Mouse (Mus musculus): ENCODE data around the gene Lrp8. TPM values are rescaled to one million over a fixed set of nuclear protein-coding genes. Genes with fewer than 3 reads are reported as not detected.

Gene Lrp8
- polyA plus RNA-seq, 1 experiment from 2014 or later: 21.3 TPM

DNA sequence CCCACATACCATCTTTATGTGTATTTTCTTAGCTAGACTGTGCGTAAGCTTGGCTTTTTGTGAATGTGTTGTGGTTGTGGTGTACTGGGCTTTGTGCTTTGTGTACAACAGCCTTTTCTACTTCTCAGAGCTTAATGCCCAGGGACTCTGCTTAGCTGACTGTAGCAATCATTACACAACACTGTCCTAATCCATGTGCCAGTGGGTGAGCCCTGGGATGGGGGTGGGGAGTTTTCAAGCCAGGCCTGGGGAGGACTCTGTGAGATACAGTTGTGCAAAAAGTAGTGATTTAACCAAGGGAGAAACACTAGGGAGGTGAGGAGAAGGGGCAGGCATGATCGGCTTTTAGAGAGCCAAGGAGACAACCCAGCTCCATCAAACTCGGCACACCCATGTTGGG lies 98.1 kb downstream of the Lrp8 start:
- no peak overlapping the region for H3K4me3 ChIP-seq (ENCODE audit: low read depth, low read length)
- no peak overlapping the region for H3K9ac ChIP-seq (ENCODE audit: low read length)
- H3K4me1 ChIP-seq (ENCODE audit: control insufficient read depth, insufficient read depth, low read length): no peaks in the 10 kb centered on the region
- no peak for ATAC-seq (ENCODE audit: low FRiP score)
- no peaks in the 10 kb centered on the region for H3K27me3 ChIP-seq (ENCODE audit: control insufficient read depth, insufficient read depth, low read length)
- no peak for DNase-seq (ENCODE audit: low spot score, missing footprints)
- no peak overlapping the region for H3K4me2 ChIP-seq
- no peak overlapping the region for H3K27ac ChIP-seq (ENCODE audit: low read depth, low read length)
- WGBS: 92% methylated on average over 3 of the region's 3 CpGs
- H3K36me3 ChIP-seq (ENCODE audit: control insufficient read depth, insufficient read depth, low read length): peaks cover 5% of the 10 kb centered on the region; the same call in 1 of the 2 replicates
- no peaks in the 10 kb centered on the region for H3K9me3 ChIP-seq (ENCODE audit: control insufficient read depth, low read length)

DNA sequence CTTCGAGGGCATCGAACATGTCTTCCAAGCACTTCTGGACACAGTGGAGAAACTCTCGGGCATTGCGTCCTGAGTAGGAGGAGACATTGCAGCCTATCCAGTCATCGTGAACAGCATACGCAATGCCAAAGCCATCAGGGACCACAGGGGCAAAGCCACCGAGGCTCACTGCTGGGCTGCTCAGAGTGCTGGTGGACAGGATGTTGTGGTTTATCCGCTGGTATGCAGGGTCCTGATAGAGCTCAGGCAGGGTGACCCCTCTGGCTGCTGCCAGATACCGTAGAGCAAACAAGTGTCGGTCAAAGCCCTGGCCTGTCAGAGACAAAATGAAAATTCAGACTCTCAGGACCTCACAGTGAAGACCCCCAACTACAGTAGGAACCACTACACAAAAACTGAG lies 102.2 kb downstream of the Lrp8 start:
- DNase-seq (ENCODE audit: low spot score, missing footprints) (no peak), ATAC-seq (ENCODE audit: low FRiP score) (no peak)
- H3K4me3 ChIP-seq (ENCODE audit: low read depth, low read length): no peak overlapping the region
- H3K4me1 ChIP-seq (ENCODE audit: control insufficient read depth, insufficient read depth, low read length): no peaks in the 10 kb centered on the region
- 0 out of 2 replicates have a peak, but pooled peaks cover 5% of the 10 kb centered on the region for H3K36me3 ChIP-seq (ENCODE audit: control insufficient read depth, insufficient read depth, low read length)
- H3K27ac ChIP-seq (ENCODE audit: low read depth, low read length): no peak overlapping the region
- WGBS: 95% methylated on average over 10 of the region's 10 CpGs
- H3K9me3 ChIP-seq (ENCODE audit: control insufficient read depth, low read length): no peaks in the 10 kb centered on the region
- H3K9ac ChIP-seq (ENCODE audit: low read length): no peak overlapping the region
- no peaks in the 10 kb centered on the region for H3K27me3 ChIP-seq (ENCODE audit: control insufficient read depth, insufficient read depth, low read length)
- H3K4me2 ChIP-seq: no peak overlapping the region

DNA sequence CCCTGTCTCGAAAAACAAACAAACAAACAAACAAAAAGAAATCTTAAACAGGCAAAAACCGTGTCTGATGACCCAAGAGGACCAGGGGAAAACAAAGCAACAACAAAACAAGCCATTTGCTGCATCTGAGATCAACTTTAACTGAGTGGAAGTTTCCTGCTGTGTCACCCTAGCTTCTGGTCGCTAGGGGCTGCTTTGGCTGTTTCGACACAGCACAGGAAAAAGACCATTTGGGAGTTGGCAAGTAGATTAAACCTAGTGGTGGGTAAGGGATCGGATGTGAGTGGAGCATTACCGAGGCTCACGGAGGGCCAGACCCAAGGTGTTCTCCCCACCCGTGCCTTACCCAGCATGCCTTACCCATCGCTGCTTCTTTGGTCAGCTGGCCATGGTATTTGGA lies 104.5 kb downstream of the Lrp8 start:
- Histone ChIP-seq H3K4me1 (ENCODE audit: control insufficient read depth, insufficient read depth, low read length) (no peaks in the 10 kb centered on the region), H3K27ac (ENCODE audit: low read depth, low read length) (no peak overlapping the region), H3K36me3 (ENCODE audit: control insufficient read depth, insufficient read depth, low read length) (0 out of 2 replicates have a peak, but pooled peaks cover 5% of the 10 kb centered on the region), H3K9me3 (ENCODE audit: control insufficient read depth, low read length) (no peaks in the 10 kb centered on the region), H3K27me3 (ENCODE audit: control insufficient read depth, insufficient read depth, low read length) (no peaks in the 10 kb centered on the region), H3K9ac (ENCODE audit: low read length) (no peak overlapping the region), H3K4me2 (no peak overlapping the region), H3K4me3 (ENCODE audit: low read depth, low read length) (no peak overlapping the region)
- no peak for DNase-seq (ENCODE audit: low spot score, missing footprints)
- WGBS: 94% methylated on average over 9 of the region's 9 CpGs
- ATAC-seq (ENCODE audit: low FRiP score): no peak

DNA sequence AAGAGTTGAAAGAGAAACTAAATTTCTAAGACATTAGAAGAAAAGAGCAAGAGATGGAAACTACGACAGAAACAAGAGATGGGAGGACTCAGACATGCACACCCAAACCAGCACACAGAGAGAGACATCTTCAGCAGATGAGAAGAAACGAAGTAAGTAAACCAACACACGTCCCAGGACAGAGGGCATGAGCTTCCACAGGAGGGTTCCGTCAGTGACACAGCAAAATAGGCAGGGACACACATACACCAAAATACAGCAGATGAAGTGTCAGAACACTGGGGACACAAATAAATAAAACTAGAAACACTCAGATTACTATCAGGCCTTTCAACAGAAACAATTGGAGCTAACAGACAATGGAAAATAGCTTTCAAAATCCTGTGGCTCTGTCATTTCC lies 108.0 kb downstream of the Lrp8 start:
- Histone ChIP-seq H3K27ac (ENCODE audit: low read depth, low read length) (no peak overlapping the region), H3K4me1 (ENCODE audit: control insufficient read depth, insufficient read depth, low read length) (no peaks in the 10 kb centered on the region), H3K27me3 (ENCODE audit: control insufficient read depth, insufficient read depth, low read length) (no peaks in the 10 kb centered on the region), H3K4me3 (ENCODE audit: low read depth, low read length) (no peak overlapping the region), H3K36me3 (ENCODE audit: control insufficient read depth, insufficient read depth, low read length) (peaks cover 5% of the 10 kb centered on the region; the same call in 1 of the 2 replicates), H3K9me3 (ENCODE audit: control insufficient read depth, low read length) (no peaks in the 10 kb centered on the region), H3K4me2 (no peak overlapping the region), H3K9ac (ENCODE audit: low read length) (no peak overlapping the region)
- 93% methylated on average over 4 of the region's 4 CpGs for WGBS
- DNase-seq (ENCODE audit: low spot score, missing footprints): no peak
- ATAC-seq (ENCODE audit: low FRiP score): no peak

DNA sequence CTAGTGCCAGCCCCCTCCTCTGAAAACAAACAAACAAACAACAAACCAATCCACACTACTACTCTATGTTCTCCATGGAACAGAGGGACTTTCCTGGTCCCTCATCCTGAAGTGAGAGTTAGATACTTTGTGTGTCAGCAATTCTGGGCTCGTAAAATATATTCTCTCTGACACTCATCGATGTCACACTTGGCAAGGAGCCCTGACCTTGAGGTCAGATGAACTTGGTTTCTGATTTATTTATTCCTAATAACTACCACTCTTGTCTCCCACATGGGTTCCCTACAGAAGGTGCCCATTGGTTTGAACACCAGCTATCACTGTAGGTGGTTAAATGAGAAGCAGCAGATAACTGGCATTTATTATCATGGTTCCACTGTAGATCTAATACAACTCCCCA lies 118.3 kb downstream of the Lrp8 start:
- H3K4me2 ChIP-seq: no peak overlapping the region
- no peaks in the 10 kb centered on the region for H3K36me3 ChIP-seq (ENCODE audit: control insufficient read depth, insufficient read depth, low read length)
- H3K9me3 ChIP-seq (ENCODE audit: control insufficient read depth, low read length): no peaks in the 10 kb centered on the region
- no peak overlapping the region for H3K9ac ChIP-seq (ENCODE audit: low read length)
- no peak overlapping the region for H3K27ac ChIP-seq (ENCODE audit: low read depth, low read length)
- H3K27me3 ChIP-seq (ENCODE audit: control insufficient read depth, insufficient read depth, low read length): no peaks in the 10 kb centered on the region
- ATAC-seq (ENCODE audit: low FRiP score) (no peak), DNase-seq (ENCODE audit: low spot score, missing footprints) (no peak)
- WGBS: 96% methylated on average over 2 of the region's 2 CpGs
- no peak overlapping the region for H3K4me3 ChIP-seq (ENCODE audit: low read depth, low read length)
- H3K4me1 ChIP-seq (ENCODE audit: control insufficient read depth, insufficient read depth, low read length): peaks cover 13% of the 10 kb centered on the region

DNA sequence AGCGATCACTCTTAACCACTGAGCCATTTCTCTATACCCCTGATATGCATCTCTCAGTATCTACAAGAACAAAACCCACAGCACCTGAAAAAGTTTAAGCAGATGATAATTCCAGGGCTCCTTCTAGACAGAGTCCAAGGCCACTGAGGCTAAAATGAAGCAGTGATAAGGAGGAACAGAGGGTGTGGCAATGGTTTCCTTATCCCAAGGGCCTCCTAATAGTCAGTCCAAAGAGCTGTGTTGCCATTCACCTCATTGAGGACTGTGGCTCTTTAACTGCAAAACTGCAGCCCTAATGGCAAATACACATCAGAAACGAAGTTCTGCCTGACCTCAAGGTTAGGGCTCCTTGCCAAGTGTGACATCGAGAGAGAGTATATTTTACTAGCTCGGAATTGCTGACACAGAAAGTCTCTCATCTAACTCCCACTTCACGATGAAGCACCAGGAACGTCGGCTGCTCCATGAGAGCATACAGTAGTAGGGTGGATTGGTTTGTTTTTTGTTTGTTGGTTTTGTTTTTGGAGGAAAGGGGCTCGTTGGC lies 119.2 kb downstream of the Lrp8 start:
- Histone ChIP-seq H3K9ac (ENCODE audit: low read length) (no peak overlapping the region), H3K4me2 (no peak overlapping the region), H3K27me3 (ENCODE audit: control insufficient read depth, insufficient read depth, low read length) (no peaks in the 10 kb centered on the region), H3K9me3 (ENCODE audit: control insufficient read depth, low read length) (no peaks in the 10 kb centered on the region), H3K36me3 (ENCODE audit: control insufficient read depth, insufficient read depth, low read length) (no peaks in the 10 kb centered on the region), H3K4me3 (ENCODE audit: low read depth, low read length) (no peak overlapping the region), H3K4me1 (ENCODE audit: control insufficient read depth, insufficient read depth, low read length) (peaks cover 13% of the 10 kb centered on the region), H3K27ac (ENCODE audit: low read depth, low read length) (no peak overlapping the region)
- WGBS: 89% methylated on average over 8 of the region's 8 CpGs
- DNase-seq (ENCODE audit: low spot score, missing footprints) (no peak), ATAC-seq (ENCODE audit: low FRiP score) (no peak)

DNA sequence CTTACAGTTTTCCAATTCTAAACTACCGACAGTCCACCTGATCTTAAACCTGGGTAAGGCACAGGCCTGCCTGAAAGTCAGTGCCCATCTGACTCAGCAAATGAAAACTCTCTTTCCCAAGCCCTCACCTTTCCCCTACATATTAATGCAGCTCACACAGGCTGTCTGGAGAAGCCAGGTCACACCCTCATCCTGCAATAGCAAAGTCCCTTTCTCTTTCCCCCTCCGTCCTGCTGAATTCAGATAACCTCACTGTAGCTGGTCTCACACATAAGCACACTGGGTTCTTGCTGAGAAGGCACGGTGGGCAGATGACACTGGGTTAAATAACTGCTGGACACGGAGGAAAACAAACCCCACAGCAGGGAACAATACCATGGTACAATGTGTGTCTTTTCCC lies 119.9 kb downstream of the Lrp8 start:
- 67% methylated on average over 4 of the region's 4 CpGs for WGBS
- no peaks in the 10 kb centered on the region for H3K9me3 ChIP-seq (ENCODE audit: control insufficient read depth, low read length)
- no peaks in the 10 kb centered on the region for H3K36me3 ChIP-seq (ENCODE audit: control insufficient read depth, insufficient read depth, low read length)
- H3K9ac ChIP-seq (ENCODE audit: low read length): no peak overlapping the region; the same call in 1 of the 2 replicates
- H3K4me1 ChIP-seq (ENCODE audit: control insufficient read depth, insufficient read depth, low read length): peaks cover 13% of the 10 kb centered on the region
- no peak overlapping the region for H3K4me3 ChIP-seq (ENCODE audit: low read depth, low read length)
- H3K27me3 ChIP-seq (ENCODE audit: control insufficient read depth, insufficient read depth, low read length): no peaks in the 10 kb centered on the region
- ATAC-seq (ENCODE audit: low FRiP score) (no peak), DNase-seq (ENCODE audit: low spot score, missing footprints) (no peak)
- H3K4me2 ChIP-seq: no peak overlapping the region; the same call in 1 of the 2 replicates
- H3K27ac ChIP-seq (ENCODE audit: low read depth, low read length): no peak overlapping the region

DNA sequence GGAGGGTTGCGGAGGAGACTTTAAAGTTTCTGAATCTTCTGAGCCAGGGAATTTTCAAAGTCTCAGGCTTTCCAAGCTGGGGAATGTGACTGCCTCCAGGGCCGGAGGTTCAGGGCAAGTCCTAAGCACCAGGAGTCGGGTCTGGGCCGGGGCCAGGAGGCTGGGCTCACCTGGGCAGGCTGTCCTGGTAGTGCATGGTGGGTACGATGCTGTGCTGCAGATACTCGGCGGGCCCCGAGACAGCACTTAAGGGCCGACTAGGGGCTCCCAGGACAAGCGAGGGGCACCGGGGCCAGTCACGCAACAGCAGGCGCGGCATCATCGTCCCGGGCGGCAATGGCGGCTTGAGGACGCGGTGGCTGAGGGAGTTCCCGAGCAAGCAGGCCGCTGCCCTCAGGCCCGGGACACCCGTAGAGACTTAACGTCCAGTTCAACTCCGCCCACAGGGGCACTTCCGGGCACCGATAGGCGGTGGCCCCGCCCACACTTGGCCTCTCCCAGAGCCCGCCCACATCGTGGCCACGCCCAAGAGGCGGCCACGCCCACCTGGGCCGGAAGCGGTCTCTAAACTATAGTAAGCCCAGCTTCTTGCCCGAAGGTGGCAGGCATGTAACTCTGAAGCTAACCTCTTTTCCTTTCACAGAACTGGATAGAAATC lies 121.2 kb downstream of the Lrp8 start, which contains the start of gene Cpt2:
Gene Cpt2 (minus strand): TSS at position 466 of the 658 bp plus-strand sequence.
- no peaks in the 10 kb centered on the region for H3K27me3 ChIP-seq (ENCODE audit: control insufficient read depth, insufficient read depth, low read length)
- H3K9me3 ChIP-seq (ENCODE audit: control insufficient read depth, low read length): no peaks in the 10 kb centered on the region
- H3K27ac ChIP-seq (ENCODE audit: low read depth, low read length): peak within 1 kb of the TSS; percentile 25; the same call in 1 of the 2 replicates
- peak within 1 kb of the TSS; percentile 88 for H3K4me2 ChIP-seq
- peak; percentile 98 for ATAC-seq (ENCODE audit: low FRiP score)
- H3K36me3 ChIP-seq (ENCODE audit: control insufficient read depth, insufficient read depth, low read length): no peaks in the 10 kb centered on the region
- peaks cover 13% of the 10 kb centered on the region for H3K4me1 ChIP-seq (ENCODE audit: control insufficient read depth, insufficient read depth, low read length)
- H3K4me3 ChIP-seq (ENCODE audit: low read depth, low read length): peak within 1 kb of the TSS; percentile 74
- peak within 1 kb of the TSS; percentile 88 for H3K9ac ChIP-seq (ENCODE audit: low read length)
- WGBS: 2% methylated on average over 38 of the region's 38 CpGs
- DNase-seq (ENCODE audit: low spot score, missing footprints): peak; percentile 100

DNA sequence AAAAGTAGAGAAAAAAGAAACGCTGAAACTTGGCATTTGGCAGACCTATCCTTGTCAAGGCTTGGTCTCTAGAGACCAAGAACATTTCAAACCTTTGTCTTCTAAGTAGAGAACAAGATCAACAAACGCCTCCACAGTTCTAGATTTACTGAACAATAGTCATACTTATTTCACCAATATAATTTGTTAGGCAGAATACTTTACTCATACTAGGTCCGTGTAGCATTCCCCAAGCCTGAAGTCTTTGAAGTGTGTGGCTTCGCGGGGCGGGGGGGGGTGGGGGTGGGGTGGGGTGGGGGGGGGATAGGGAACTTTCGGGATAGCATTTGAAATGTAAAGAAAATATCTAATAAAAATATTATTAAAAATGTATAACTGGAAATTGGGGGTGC lies 121.7 kb downstream of the Lrp8 start:
- Histone ChIP-seq H3K4me3 (ENCODE audit: low read depth, low read length) (peak overlapping the region; percentile 74), H3K4me1 (ENCODE audit: control insufficient read depth, insufficient read depth, low read length) (peaks cover 13% of the 10 kb centered on the region), H3K27ac (ENCODE audit: low read depth, low read length) (no peak overlapping the region), H3K9ac (ENCODE audit: low read length) (no peak overlapping the region), H3K27me3 (ENCODE audit: control insufficient read depth, insufficient read depth, low read length) (no peaks in the 10 kb centered on the region), H3K4me2 (peak overlapping the region; percentile 88), H3K36me3 (ENCODE audit: control insufficient read depth, insufficient read depth, low read length) (no peaks in the 10 kb centered on the region), H3K9me3 (ENCODE audit: control insufficient read depth, low read length) (no peaks in the 10 kb centered on the region)
- ATAC-seq (ENCODE audit: low FRiP score): no peak
- WGBS: 48% methylated on average over 7 of the region's 7 CpGs
- no peak for DNase-seq (ENCODE audit: low spot score, missing footprints)
